Mouse (Mus musculus): ENCODE data around the gene Fos. TPM values are rescaled to one million over a fixed set of nuclear protein-coding genes. Genes with fewer than 3 reads are reported as not detected.

Fos gene
- polyA plus RNA-seq, 1 experiment from 2014 or later = 1.3 TPM

- ATAC-seq (no peak), DNase-seq (no peak)
- no peak overlapping the region for H3K4me2 ChIP-seq (ENCODE audit: low read depth, low read length)
- no peaks in the 10 kb centered on the region for H3K27me3 ChIP-seq (ENCODE audit: insufficient read depth, low read length)
- H3K36me3 ChIP-seq (replicated peaks; ENCODE audit: insufficient read depth, low read length) = no peaks in the 10 kb centered on the region
- H3K27ac ChIP-seq (ENCODE audit: low read depth) = no peak overlapping the region
- H3K9ac ChIP-seq (replicated peaks) = no peak overlapping the region
- WGBS (ENCODE audit: insufficient replicate concordance) = 72% methylated on average over 8 of the region's 8 CpGs
- TF ChIP-seq EP300 (IDR thresholded peaks at IDR 0.05; ENCODE audit: low read depth) (no peak), CTCF (IDR thresholded peaks at IDR 0.05; ENCODE audit: low read depth) (no peak)
- H3K4me3 ChIP-seq (ENCODE audit: low read depth, low read length) = no peak overlapping the region
- no peaks in the 10 kb centered on the region for H3K4me1 ChIP-seq (ENCODE audit: insufficient read depth)
- no peaks in the 10 kb centered on the region; the same call in 1 of the 2 replicates for H3K9me3 ChIP-seq (ENCODE audit: low read length)
Measured at GRCm38 (mm10) chr12:85499001-85499400, 25.3 kb downstream of the Fos start.

GRCm38 (mm10) chr12:85502682-85503081, 29.0 kb downstream of the Fos start:
- Histone ChIP-seq H3K27me3 (ENCODE audit: insufficient read depth, low read length) (no peaks in the 10 kb centered on the region), H3K4me2 (ENCODE audit: low read depth, low read length) (no peak overlapping the region), H3K27ac (ENCODE audit: low read depth) (no peak overlapping the region), H3K4me3 (ENCODE audit: low read depth, low read length) (no peak overlapping the region), H3K9ac (replicated peaks) (no peak overlapping the region), H3K9me3 (ENCODE audit: low read length) (peaks cover 5% of the 10 kb centered on the region; the same call in 1 of the 2 replicates), H3K36me3 (replicated peaks; ENCODE audit: insufficient read depth, low read length) (no peaks in the 10 kb centered on the region), H3K4me1 (ENCODE audit: insufficient read depth) (no peaks in the 10 kb centered on the region)
- DNase-seq (no peak), ATAC-seq (no peak)
- WGBS (ENCODE audit: insufficient replicate concordance) = 72% methylated on average over 4 of the region's 4 CpGs
- TF ChIP-seq EP300 (IDR thresholded peaks at IDR 0.05; ENCODE audit: low read depth) (no peak), CTCF (IDR thresholded peaks at IDR 0.05; ENCODE audit: low read depth) (no peak)

- H3K36me3 ChIP-seq (replicated peaks; ENCODE audit: insufficient read depth, low read length) = no peaks in the 10 kb centered on the region
- no peaks in the 10 kb centered on the region for H3K4me1 ChIP-seq (ENCODE audit: insufficient read depth)
- H3K4me3 ChIP-seq (ENCODE audit: low read depth, low read length) = no peak overlapping the region
- H3K27ac ChIP-seq (ENCODE audit: low read depth) = no peak overlapping the region
- H3K9ac ChIP-seq (replicated peaks) = no peak overlapping the region
- no peak overlapping the region for H3K4me2 ChIP-seq (ENCODE audit: low read depth, low read length)
- H3K9me3 ChIP-seq (ENCODE audit: low read length) = 0 out of 2 replicates have a peak, but pooled peaks cover 5% of the 10 kb centered on the region
- no peaks in the 10 kb centered on the region for H3K27me3 ChIP-seq (ENCODE audit: insufficient read depth, low read length)
- ATAC-seq = no peak
- no peak for TF ChIP-seq EP300 (IDR thresholded peaks at IDR 0.05; ENCODE audit: low read depth)
- TF ChIP-seq CTCF (IDR thresholded peaks at IDR 0.05; ENCODE audit: low read depth) = peak; percentile 68
- WGBS (ENCODE audit: insufficient replicate concordance) = 15% methylated on average over 3 of the region's 3 CpGs
- DNase-seq = peak; percentile 40
Measured at GRCm38 (mm10) chr12:85508235-85508634, 34.5 kb downstream of the Fos start.

- H3K4me3 ChIP-seq (ENCODE audit: low read depth, low read length) = no peak overlapping the region
- H3K4me1 ChIP-seq (ENCODE audit: insufficient read depth) = no peaks in the 10 kb centered on the region
- no peak overlapping the region for H3K9ac ChIP-seq (replicated peaks)
- DNase-seq = no peak
- no peak overlapping the region for H3K4me2 ChIP-seq (ENCODE audit: low read depth, low read length)
- 0 out of 2 replicates have a peak, but pooled peaks cover 5% of the 10 kb centered on the region for H3K9me3 ChIP-seq (ENCODE audit: low read length)
- TF ChIP-seq EP300 (IDR thresholded peaks at IDR 0.05; ENCODE audit: low read depth) = no peak
- TF ChIP-seq CTCF (IDR thresholded peaks at IDR 0.05; ENCODE audit: low read depth) = no peak
- H3K27me3 ChIP-seq (ENCODE audit: insufficient read depth, low read length) = no peaks in the 10 kb centered on the region
- H3K27ac ChIP-seq (ENCODE audit: low read depth) = no peak overlapping the region
- ATAC-seq = no peak
- 78% methylated on average over 2 of the region's 2 CpGs for WGBS (ENCODE audit: insufficient replicate concordance)
- no peaks in the 10 kb centered on the region for H3K36me3 ChIP-seq (replicated peaks; ENCODE audit: insufficient read depth, low read length)
Measured at GRCm38 (mm10) chr12:85510013-85510412, 36.3 kb downstream of the Fos start.

- H3K4me2 ChIP-seq (ENCODE audit: low read depth, low read length) = no peak overlapping the region
- no peaks in the 10 kb centered on the region for H3K36me3 ChIP-seq (replicated peaks; ENCODE audit: insufficient read depth, low read length)
- DNase-seq (no peak), ATAC-seq (no peak)
- H3K27me3 ChIP-seq (ENCODE audit: insufficient read depth, low read length) = no peaks in the 10 kb centered on the region
- no peak overlapping the region for H3K27ac ChIP-seq (ENCODE audit: low read depth)
- H3K4me3 ChIP-seq (ENCODE audit: low read depth, low read length) = no peak overlapping the region
- no peaks in the 10 kb centered on the region for H3K9me3 ChIP-seq (ENCODE audit: low read length)
- TF ChIP-seq CTCF (IDR thresholded peaks at IDR 0.05; ENCODE audit: low read depth) = no peak
- TF ChIP-seq EP300 (IDR thresholded peaks at IDR 0.05; ENCODE audit: low read depth) = no peak
- no peaks in the 10 kb centered on the region for H3K4me1 ChIP-seq (ENCODE audit: insufficient read depth)
- 73% methylated on average over 6 of the region's 6 CpGs for WGBS (ENCODE audit: insufficient replicate concordance)
- no peak overlapping the region for H3K9ac ChIP-seq (replicated peaks)
Measured at GRCm38 (mm10) chr12:85513789-85514447, 40.2 kb downstream of the Fos start.

GRCm38 (mm10) chr12:85514958-85515357, 41.3 kb downstream of the Fos start:
- ATAC-seq = no peak
- WGBS (ENCODE audit: insufficient replicate concordance) = 74% methylated on average over 5 of the region's 5 CpGs
- no peaks in the 10 kb centered on the region for H3K27me3 ChIP-seq (ENCODE audit: insufficient read depth, low read length)

More at GRCm38 (mm10) chr12:85514958-85515357, 41.3 kb downstream of the Fos start:
- Histone ChIP-seq H3K9ac (replicated peaks) (no peak overlapping the region), H3K4me2 (ENCODE audit: low read depth, low read length) (no peak overlapping the region), H3K27ac (ENCODE audit: low read depth) (no peak overlapping the region), H3K9me3 (ENCODE audit: low read length) (no peaks in the 10 kb centered on the region), H3K4me1 (ENCODE audit: insufficient read depth) (no peaks in the 10 kb centered on the region), H3K36me3 (replicated peaks; ENCODE audit: insufficient read depth, low read length) (no peaks in the 10 kb centered on the region), H3K4me3 (ENCODE audit: low read depth, low read length) (no peak overlapping the region)
- DNase-seq = no peak
- TF ChIP-seq EP300 (IDR thresholded peaks at IDR 0.05; ENCODE audit: low read depth) (no peak), CTCF (IDR thresholded peaks at IDR 0.05; ENCODE audit: low read depth) (no peak)
